Mouse (Mus musculus) neural tube, embryonic 15.5 days (tissue): ENCODE results near the gene Fbxw4. TPM values are rescaled to one million over a fixed set of nuclear protein-coding genes. Genes with fewer than 3 reads are reported as not detected.

Source experiments
- ATAC-seq: fragments of 200-750 bp; cut with Nextera tagmentation; 2 replicates; pipeline ENCODE4 v1.8.0; 2017; ENCODE audit warnings: mild to moderate bottlenecking, moderate TSS enrichment, moderate library complexity; ENCODE audit not compliant: low FRiP score
- H3K27ac ChIP-seq: fragments of 300-500 bp; sonication (generic); replicated peaks from 2 replicates; pipeline ENCODE4 v1.5.1; 2015; ENCODE audit warnings: mild to moderate bottlenecking, inconsistent platforms
- H3K27me3 ChIP-seq: fragments of 300-500 bp; sonication (generic); replicated peaks from 2 replicates; pipeline ENCODE4 v1.6.1; 2015; ENCODE audit warnings: inconsistent platforms
- H3K36me3 ChIP-seq: fragments of 300-500 bp; sonication (generic); 2 replicates; pipeline ENCODE4 v1.6.1; 2015; ENCODE audit warnings: inconsistent platforms
- H3K4me1 ChIP-seq: fragments of 300-500 bp; sonication (generic); 2 replicates; pipeline ENCODE4 v1.6.1; 2015; ENCODE audit warnings: inconsistent platforms
- H3K4me2 ChIP-seq: fragments of 300-500 bp; sonication (generic); 2 replicates; pipeline ENCODE4 v1.6.1; 2015; ENCODE audit warnings: inconsistent platforms, mild to moderate bottlenecking, moderate library complexity
- H3K4me3 ChIP-seq: fragments of 300-500 bp; sonication (generic); replicated peaks from 2 replicates; pipeline ENCODE4 v1.5.1; 2015; ENCODE audit warnings: mild to moderate bottlenecking, inconsistent platforms
- H3K9ac ChIP-seq: fragments of 300-500 bp; sonication (generic); replicated peaks from 2 replicates; pipeline ENCODE4 v1.6.1; 2015; ENCODE audit warnings: mild to moderate bottlenecking, inconsistent platforms
- H3K9me3 ChIP-seq: fragments of 300-500 bp; sonication (generic); replicated peaks from 2 replicates; pipeline ENCODE4 v1.6.1; 2016; ENCODE audit warnings: inconsistent platforms
- WGBS: fragments of 180-500 bp; shearing (Covaris S2); methylation state at CpG from one replicate; pipeline ENCODE4 v1.1.7; 2015; ENCODE audit warnings: mixed read lengths; 5-methylcytosine and 5-hydroxymethylcytosine counted together
- polyA plus RNA-seq: library from polyadenylated mRNA; unstranded; fragments of >200 nt; fragmentation: Nextera tagmentation; extraction: Ambion mirVana; gene quantifications from 2 replicates; pipeline ENCODE4 v1.2.1, GENCODE M21; 2015

Gene Fbxw4
- polyA plus RNA-seq, 1 experiment from 2014 or later: 8.2 TPM

- WGBS: 68% methylated on average over 6 of the region's 6 CpGs
- Histone ChIP-seq H3K27me3 (no peaks in the 10 kb centered on the region), H3K4me1 (peaks cover 38% of the 10 kb centered on the region), H3K27ac (no peak overlapping the region), H3K4me3 (no peak overlapping the region), H3K9ac (no peak overlapping the region), H3K9me3 (no peaks in the 10 kb centered on the region), H3K36me3 (peaks cover 37% of the 10 kb centered on the region), H3K4me2 (no peak overlapping the region)
- no peak for ATAC-seq
Measured at GRCm38 (mm10) chr19:45531554-45531953, 128.6 kb downstream of the Fbxw4 start.

GRCm38 (mm10) chr19:45530200-45530995, 129.7 kb downstream of the Fbxw4 start:
- no peak overlapping the region; the same call in 1 of the 2 replicates for H3K9ac ChIP-seq
- H3K27ac ChIP-seq: peak overlapping the region; percentile 41; the same call in 1 of the 2 replicates
- H3K4me3 ChIP-seq: no peak overlapping the region
- no peaks in the 10 kb centered on the region for H3K27me3 ChIP-seq
- 83% methylated on average over 15 of the region's 15 CpGs for WGBS
- H3K9me3 ChIP-seq: no peaks in the 10 kb centered on the region
- peaks cover 28% of the 10 kb centered on the region for H3K4me1 ChIP-seq
- no peak overlapping the region for H3K4me2 ChIP-seq
- no peak for ATAC-seq
- H3K36me3 ChIP-seq: peaks cover 43% of the 10 kb centered on the region

DNA sequence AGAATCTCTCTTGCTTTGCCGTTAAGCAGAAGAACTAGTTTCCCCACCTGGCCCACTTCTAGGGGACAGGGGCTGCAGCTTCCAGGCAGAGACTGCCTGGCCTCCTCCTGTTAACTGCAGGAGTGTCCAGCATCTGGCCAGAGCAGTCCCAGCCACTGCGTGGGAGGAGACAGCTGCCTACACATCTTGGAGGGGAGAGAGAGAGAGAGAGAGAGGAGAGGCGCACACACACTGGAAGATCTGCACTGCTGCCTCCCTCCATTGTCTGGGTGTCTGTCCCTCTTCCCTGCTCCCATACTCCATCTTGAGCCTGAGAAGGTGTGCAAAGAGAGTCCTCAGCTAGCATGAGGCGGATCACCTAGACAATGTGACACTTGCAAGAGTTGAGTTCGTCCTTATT, 130.8 kb downstream of the Fbxw4 start:
- 61% methylated on average over 5 of the region's 5 CpGs for WGBS
- Histone ChIP-seq H3K9ac (no peak overlapping the region), H3K4me2 (no peak overlapping the region), H3K36me3 (peaks cover 51% of the 10 kb centered on the region), H3K27ac (0 out of 2 replicates have a peak overlapping the region, but pooled peaks have one; percentile 41), H3K4me3 (no peak overlapping the region), H3K27me3 (no peaks in the 10 kb centered on the region), H3K9me3 (no peaks in the 10 kb centered on the region), H3K4me1 (peaks cover 17% of the 10 kb centered on the region)
- ATAC-seq: no peak

Other genes starting within 250 kb of the Fbxw4 start
- gene Poll, start 99.8 kb downstream of the Fbxw4 start, polyA plus RNA-seq: 11.0 and 11.6 TPM in 2 replicates
- 76.7 and 80.3 TPM in 2 replicates for gene Gm17018, start 99.7 kb downstream of the Fbxw4 start, polyA plus RNA-seq
- 0.13 and 0.31 TPM in 2 replicates for gene Fgf8, start 82.6 kb upstream of the Fbxw4 start, polyA plus RNA-seq
- 7.1 and 9.1 TPM in 2 replicates for gene Npm3, start 89.3 kb upstream of the Fbxw4 start, polyA plus RNA-seq
- gene Mgea5, start 123.5 kb upstream of the Fbxw4 start, polyA plus RNA-seq: 64.6 and 71.2 TPM in 2 replicates
- 19.1 and 19.4 TPM in 2 replicates for gene Kcnip2, start 155.7 kb upstream of the Fbxw4 start, polyA plus RNA-seq